Mouse (Mus musculus) liver, adult 2 months (tissue): ENCODE data around the gene Metap1.

ENCODE experiments used
- CTCF ChIP-seq: fragments of 200-500 bp; IDR thresholded peaks from 2 replicates; pipeline ENCODE4 v1.5.1; 2011; ENCODE audit warnings: low read depth, low read length, control low read depth
- POLR2A ChIP-seq: fragments of 200-500 bp; IDR thresholded peaks from 2 replicates; pipeline ENCODE4 v1.6.1; 2011; ENCODE audit warnings: low read length, control low read depth; ENCODE audit not compliant: insufficient read depth; ENCODE audit errors: extremely low read depth

- TF ChIP-seq CTCF (no peak), POLR2A (peak; percentile 74)
Observed at GRCm38 (mm10) chr3:138489327-138490033, at the start of gene Metap1.
